Mouse (Mus musculus) layer of hippocampus, adult 9-11 months (tissue): ENCODE data around the gene Defb48.
A peak's percentile ranks its signal among the peaks of the same experiment; 100 is the strongest.

Experiments used
- DNase-seq: peaks from one replicate; pipeline ENCODE4 v3.0.0; 2022

The Defb48 gene

DNA sequence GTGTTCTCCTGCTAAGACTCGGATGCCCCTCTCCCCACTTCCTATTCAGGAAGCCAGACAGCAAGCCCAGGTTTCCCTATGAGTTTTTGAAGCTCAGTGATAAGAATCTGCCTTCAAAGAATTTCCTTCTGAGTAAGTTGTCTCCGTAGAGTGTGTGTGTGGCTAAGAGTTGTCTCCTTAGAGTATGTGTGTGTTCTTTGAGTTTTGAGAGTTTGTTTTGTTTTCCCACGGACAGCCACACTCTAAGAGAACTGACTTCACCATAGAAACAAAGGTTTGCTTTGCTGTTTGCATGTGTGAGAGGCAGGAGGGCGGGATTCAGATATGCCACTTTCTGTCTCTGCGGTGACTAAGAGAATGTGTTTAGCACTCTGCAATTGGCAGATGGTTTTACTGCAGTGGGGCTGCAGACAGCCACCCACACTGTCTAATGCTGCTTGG, 56.2 kb downstream of the Defb48 start:
- peak; percentile 75 for DNase-seq
